Mouse (Mus musculus) cerebellum, adult 2 months (tissue): Measurements from ENCODE around the gene Gpr83. TPM values are rescaled to one million over a fixed set of nuclear protein-coding genes. Genes with fewer than 3 reads are reported as not detected.

Experiments
- DNase-seq, 2 experiments: peaks; one replicate each; pipeline ENCODE4 v3.0.0; 2021
- H3K27ac ChIP-seq: fragments of 200-500 bp; 2 replicates; pipeline ENCODE4 v1.5.1; 2012; ENCODE audit warnings: low read length, control low read depth, inconsistent platforms; ENCODE audit not compliant: insufficient read depth
- H3K27me3 ChIP-seq: fragments of 200-500 bp; 2 replicates; pipeline ENCODE4 v1.6.1; 2012; ENCODE audit warnings: inconsistent platforms, mild to moderate bottlenecking, low read length, moderate library complexity; ENCODE audit not compliant: control insufficient read depth, insufficient read depth
- H3K4me1 ChIP-seq: fragments of 200-500 bp; 2 replicates; pipeline ENCODE4 v1.6.1; 2011; ENCODE audit warnings: low read length; ENCODE audit not compliant: control insufficient read depth, insufficient read depth
- H3K4me3 ChIP-seq: fragments of 200-500 bp; replicated peaks from 2 replicates; pipeline ENCODE3; 2011; ENCODE audit warnings: mild to moderate bottlenecking, low read depth, low read length, control low read depth; ENCODE audit not compliant: insufficient read depth
- CTCF ChIP-seq: fragments of 200-500 bp; IDR thresholded peaks from 2 replicates; pipeline ENCODE4 v1.5.1; 2011; ENCODE audit warnings: low read depth, mild to moderate bottlenecking, control low read depth, low read length, moderate library complexity, borderline replicate concordance; ENCODE audit not compliant: insufficient read depth
- POLR2A ChIP-seq: fragments of 200-500 bp; IDR thresholded peaks from 2 replicates; pipeline ENCODE4 v1.6.1; 2011; ENCODE audit warnings: low read length, control low read depth, borderline replicate concordance; ENCODE audit not compliant: insufficient read depth
- WGBS: fragments of 180-500 bp; shearing (Covaris S2); methylation state at CpG from one replicate; pipeline ENCODE4 v1.1.7; 2018; 5-methylcytosine and 5-hydroxymethylcytosine counted together
- polyA plus RNA-seq: library from polyadenylated mRNA; depleted of rRNA; stranded (reverse); fragments of >200 nt; gene quantifications from 2 replicates; pipeline ENCODE4 v1.2.3, GENCODE M21; 2012

Gene Gpr83
- polyA plus RNA-seq, 1 experiment, result 2.8 TPM

GRCm38 (mm10) chr9:14887787-14888382, 27.9 kb downstream of the Gpr83 start:
- Histone ChIP-seq H3K4me1 (peaks cover 12% of the 10 kb centered on the region), H3K4me3 (no peak overlapping the region), H3K27ac (no peak overlapping the region), H3K27me3 (no peaks in the 10 kb centered on the region)
- no peak for DNase-seq
- TF ChIP-seq CTCF, result no peak
- no peak for TF ChIP-seq POLR2A
- WGBS, result 85% methylated on average over 6 of the region's 6 CpGs

- 77% methylated on average over 6 of the region's 6 CpGs for WGBS
- TF ChIP-seq POLR2A (no peak), CTCF (no peak)
- Histone ChIP-seq H3K27me3 (no peaks in the 10 kb centered on the region), H3K4me1 (peaks cover 12% of the 10 kb centered on the region), H3K27ac (no peak overlapping the region), H3K4me3 (no peak overlapping the region)
- DNase-seq, result no peak
These were observed 28.7 kb downstream of the Gpr83 start for GRCm38 (mm10) chr9:14888671-14889070.

GRCm38 (mm10) chr9:14890699-14891098, 30.7 kb downstream of the Gpr83 start:
- Histone ChIP-seq H3K27ac (no peak overlapping the region), H3K4me1 (peaks cover 12% of the 10 kb centered on the region), H3K27me3 (no peaks in the 10 kb centered on the region), H3K4me3 (no peak overlapping the region)
- WGBS, result 93% methylated on average over 3 of the region's 3 CpGs
- TF ChIP-seq POLR2A, result no peak
- TF ChIP-seq CTCF, result no peak
- no peak for DNase-seq

GRCm38 (mm10) chr9:14891891-14892290, 31.9 kb downstream of the Gpr83 start:
- Histone ChIP-seq H3K27me3 (no peaks in the 10 kb centered on the region), H3K4me3 (no peak overlapping the region), H3K4me1 (peaks cover 12% of the 10 kb centered on the region), H3K27ac (no peak overlapping the region)
- DNase-seq, result peak; percentile 31 to 66
- 19% methylated on average over 5 of the region's 5 CpGs for WGBS
- TF ChIP-seq POLR2A (no peak), CTCF (no peak)

- no peak for DNase-seq
- no peak for TF ChIP-seq POLR2A
- TF ChIP-seq CTCF, result no peak
- Histone ChIP-seq H3K4me3 (no peak overlapping the region), H3K27me3 (no peaks in the 10 kb centered on the region), H3K4me1 (peaks cover 12% of the 10 kb centered on the region), H3K27ac (no peak overlapping the region)
- 95% methylated on average over 9 of the region's 9 CpGs for WGBS
These were observed 33.4 kb downstream of the Gpr83 start for GRCm38 (mm10) chr9:14893388-14893787.

GRCm38 (mm10) chr9:14894628-14895027, 34.6 kb downstream of the Gpr83 start:
- H3K4me1 ChIP-seq, result peaks cover 12% of the 10 kb centered on the region
- WGBS, result 84% methylated on average over 3 of the region's 3 CpGs
- no peak overlapping the region for H3K4me3 ChIP-seq
- H3K27ac ChIP-seq, result no peak overlapping the region
- TF ChIP-seq CTCF (0 out of 2 replicates have a peak, but pooled peaks have one; percentile 13), POLR2A (no peak)
- H3K27me3 ChIP-seq, result no peaks in the 10 kb centered on the region
- DNase-seq, result no peak

- H3K27ac ChIP-seq, result no peak overlapping the region
- 81% methylated on average over 7 of the region's 7 CpGs for WGBS
These were observed 35.3 kb downstream of the Gpr83 start for GRCm38 (mm10) chr9:14895237-14895835.

GRCm38 (mm10) chr9:14897102-14897501, 37.1 kb downstream of the Gpr83 start:
- Histone ChIP-seq H3K27ac (no peak overlapping the region), H3K4me1 (peaks cover 4% of the 10 kb centered on the region; the same call in 1 of the 2 replicates), H3K27me3 (no peaks in the 10 kb centered on the region), H3K4me3 (no peak overlapping the region)
- 61% methylated on average over 3 of the region's 3 CpGs for WGBS
- peak in 1 of 2 experiments; percentile 5 for DNase-seq
- TF ChIP-seq POLR2A (no peak), CTCF (no peak)

More at GRCm38 (mm10) chr9:14895237-14895835, 35.3 kb downstream of the Gpr83 start:
- no peaks in the 10 kb centered on the region for H3K27me3 ChIP-seq
- H3K4me1 ChIP-seq, result peaks cover 12% of the 10 kb centered on the region
- H3K4me3 ChIP-seq, result no peak overlapping the region
- TF ChIP-seq CTCF (no peak), POLR2A (no peak)
- no peak for DNase-seq
